Mouse (Mus musculus): Measurements from ENCODE around the gene Ndufa7. TPM values are rescaled to one million over a fixed set of nuclear protein-coding genes. Genes with fewer than 3 reads are reported as not detected.

The Ndufa7 gene
- total RNA-seq (2014; rRNA removed) (258 and 291 TPM in 2 replicates), polyA plus RNA-seq (2015; fragmentation: Nextera tagmentation; extraction: Ambion mirVana) (529 and 626 TPM in 2 replicates)

DNA sequence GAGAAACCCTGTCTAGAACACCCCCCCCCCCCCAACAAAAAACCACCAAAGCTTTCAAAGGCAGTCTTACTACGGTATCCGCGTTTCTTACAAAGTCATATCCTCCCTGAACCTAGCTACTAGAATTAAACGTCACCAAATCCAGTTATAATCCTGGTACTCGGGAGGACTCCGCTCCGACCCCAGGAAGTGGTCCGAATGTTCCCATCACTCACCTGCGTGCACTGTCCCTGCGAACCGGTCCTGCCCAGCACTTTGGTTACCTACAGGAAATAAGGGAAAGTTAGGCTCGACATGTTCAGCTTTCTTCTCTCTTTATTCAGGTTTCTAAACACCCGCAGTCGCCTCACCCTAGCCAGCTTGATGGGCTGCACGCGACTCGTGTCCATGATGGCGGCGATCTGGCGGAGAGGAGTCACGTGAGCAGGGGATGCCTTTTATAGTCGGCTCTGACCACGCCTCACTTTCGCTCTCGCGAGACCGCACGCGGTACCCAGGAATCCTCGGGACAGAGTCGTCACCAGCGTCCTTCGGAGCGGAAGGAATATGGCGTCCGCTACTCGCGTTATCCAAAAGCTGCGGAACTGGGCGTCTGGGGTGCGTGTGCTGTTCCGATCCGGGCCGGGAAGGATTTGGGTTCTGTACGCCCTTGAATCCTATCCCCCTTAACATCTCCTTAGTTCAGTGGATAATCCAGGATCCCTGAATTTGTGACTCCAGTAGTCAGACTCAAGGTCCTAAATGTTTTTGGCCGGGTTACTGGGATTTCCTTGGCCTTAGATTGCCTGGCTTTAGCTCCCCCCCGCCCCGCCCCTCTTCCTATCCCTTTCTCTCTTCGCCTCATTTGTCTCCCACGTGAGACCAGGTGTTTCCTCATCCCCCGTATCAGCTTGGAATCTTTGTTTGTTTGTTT is at the start of gene Ndufa7, which contains the start of gene Rps28:
Ndufa7 (plus strand) TSS at position 489 of the 913 bp plus-strand sequence.
Rps28 (minus strand) TSS at position 479 of the 913 bp plus-strand sequence.
- WGBS: 1% methylated on average over 51 of the region's 51 CpGs

DNA sequence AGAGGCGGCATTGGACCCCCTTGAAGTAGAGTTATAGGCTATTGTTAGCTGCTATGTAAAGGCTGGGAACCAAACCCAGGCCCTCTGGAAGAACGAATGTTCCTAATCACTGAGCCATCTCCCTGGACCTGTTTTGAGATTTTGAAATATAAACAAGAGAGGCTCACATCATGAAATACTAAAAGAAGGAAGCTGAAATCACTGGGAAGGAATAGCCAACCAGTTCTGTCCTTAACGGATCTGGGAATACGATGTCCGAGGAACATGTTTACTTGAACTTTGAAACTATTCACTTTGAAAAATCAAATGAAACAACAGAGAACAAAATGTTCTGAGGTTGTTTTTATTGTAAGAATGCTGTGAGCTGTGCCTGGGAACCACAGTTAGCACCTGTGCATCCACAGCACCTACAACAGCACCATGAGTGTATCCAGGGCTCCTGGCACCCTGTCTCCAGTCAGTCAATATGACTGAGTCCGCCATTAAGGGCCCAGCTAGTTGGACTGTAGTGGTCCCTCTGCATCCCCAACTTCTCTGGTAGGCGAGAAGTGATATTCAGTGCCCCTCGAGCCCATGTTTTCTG is 49.7 kb upstream of the Ndufa7 start:
- Histone ChIP-seq H3K27me3 (ENCODE audit: insufficient read depth, low read length) (no peaks in the 10 kb centered on the region), H3K4me1 (ENCODE audit: insufficient read depth) (no peaks in the 10 kb centered on the region; the same call in 1 of the 2 replicates), H3K36me3 (ENCODE audit: insufficient read depth) (no peaks in the 10 kb centered on the region), H3K27ac (ENCODE audit: low read depth, low read length) (no peak overlapping the region), H3K9me3 (ENCODE audit: low read length) (no peaks in the 10 kb centered on the region), H3K9ac (no peak overlapping the region), H3K4me3 (ENCODE audit: low read depth, low read length) (no peak overlapping the region), H3K4me2 (ENCODE audit: low read depth) (no peak overlapping the region)
- DNase-seq (no peak), ATAC-seq (no peak)
- WGBS: 90% methylated on average over 8 of the region's 8 CpGs
- TF ChIP-seq CTCF (IDR thresholded peaks at IDR 0.05; ENCODE audit: low read depth): no peak

More for the DNA sequence above, at the start of gene Ndufa7, which contains the start of gene Rps28:
- Histone ChIP-seq H3K27ac (ENCODE audit: low read depth, low read length) (peak within 1 kb of the TSS; percentile 92), H3K36me3 (ENCODE audit: insufficient read depth) (peaks cover 34% of the 10 kb centered on the region), H3K4me3 (ENCODE audit: low read depth, low read length) (peak within 1 kb of the TSS; percentile 82), H3K9ac (peak within 1 kb of the TSS; percentile 87), H3K9me3 (ENCODE audit: low read length) (no peaks in the 10 kb centered on the region), H3K4me1 (ENCODE audit: insufficient read depth) (peaks cover 13% of the 10 kb centered on the region), H3K27me3 (ENCODE audit: insufficient read depth, low read length) (no peaks in the 10 kb centered on the region), H3K4me2 (ENCODE audit: low read depth) (peak within 1 kb of the TSS; percentile 66)
- peak; percentile 96 for ATAC-seq
- TF ChIP-seq CTCF (IDR thresholded peaks at IDR 0.05; ENCODE audit: low read depth): no peak
- peak; percentile 99 for DNase-seq

- DNase-seq (no peak), ATAC-seq (no peak)
- Histone ChIP-seq H3K27ac (ENCODE audit: low read depth, low read length) (no peak overlapping the region), H3K9ac (no peak overlapping the region), H3K27me3 (ENCODE audit: insufficient read depth, low read length) (no peaks in the 10 kb centered on the region), H3K36me3 (ENCODE audit: insufficient read depth) (no peaks in the 10 kb centered on the region), H3K9me3 (ENCODE audit: low read length) (no peaks in the 10 kb centered on the region), H3K4me2 (ENCODE audit: low read depth) (no peak overlapping the region), H3K4me1 (ENCODE audit: insufficient read depth) (no peaks in the 10 kb centered on the region; the same call in 1 of the 2 replicates), H3K4me3 (ENCODE audit: low read depth, low read length) (no peak overlapping the region)
- TF ChIP-seq CTCF (IDR thresholded peaks at IDR 0.05; ENCODE audit: low read depth): no peak
- 97% methylated on average over 4 of the region's 4 CpGs for WGBS
Observed at GRCm38 (mm10) chr17:33775287-33775686, 49.1 kb upstream of the Ndufa7 start.

DNA sequence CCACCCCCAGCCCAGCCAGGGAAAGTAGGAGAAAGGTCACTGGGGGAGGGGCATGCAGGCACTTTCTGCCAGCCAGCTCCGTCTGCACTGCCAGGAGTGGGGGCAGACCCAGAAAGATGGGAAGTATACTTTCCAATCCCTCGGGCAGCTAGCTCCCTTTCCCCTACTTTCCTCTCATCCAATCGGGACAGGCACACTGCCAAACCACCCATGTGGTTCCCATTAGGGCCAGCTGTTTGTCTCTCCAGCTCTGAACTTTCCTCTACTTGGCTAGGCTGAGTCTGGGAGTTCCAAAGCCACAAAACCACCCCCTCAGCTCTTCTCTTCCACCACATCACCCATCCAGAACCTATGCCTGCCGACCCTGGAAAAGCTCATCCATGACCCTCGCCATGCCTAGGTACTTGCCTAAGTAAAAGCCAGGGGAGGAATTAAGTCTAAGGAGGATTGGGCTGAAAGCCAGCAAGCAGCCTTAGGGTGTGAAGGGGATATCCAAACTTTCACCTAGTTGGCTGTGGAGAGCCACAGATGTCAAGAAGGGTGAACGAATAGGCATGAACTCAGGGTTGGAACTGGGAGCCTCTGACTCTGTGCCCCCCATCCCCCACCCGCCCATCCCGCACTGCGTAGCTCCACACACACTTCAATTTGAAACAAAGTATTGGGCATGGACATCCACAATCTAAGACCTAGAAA is 45.0 kb upstream of the Ndufa7 start:
- Histone ChIP-seq H3K4me2 (ENCODE audit: low read depth) (peak overlapping the region; percentile 83; the same call in 1 of the 2 replicates), H3K4me3 (ENCODE audit: low read depth, low read length) (no peak overlapping the region), H3K9ac (no peak overlapping the region), H3K27me3 (ENCODE audit: insufficient read depth, low read length) (no peaks in the 10 kb centered on the region), H3K9me3 (ENCODE audit: low read length) (no peaks in the 10 kb centered on the region), H3K4me1 (ENCODE audit: insufficient read depth) (no peaks in the 10 kb centered on the region; the same call in 1 of the 2 replicates), H3K27ac (ENCODE audit: low read depth, low read length) (peak overlapping the region; percentile 59), H3K36me3 (ENCODE audit: insufficient read depth) (no peaks in the 10 kb centered on the region)
- no peak for TF ChIP-seq CTCF (IDR thresholded peaks at IDR 0.05; ENCODE audit: low read depth)
- DNase-seq (peak; percentile 86), ATAC-seq (peak; percentile 84)
- 39% methylated on average over 9 of the region's 9 CpGs for WGBS

DNA sequence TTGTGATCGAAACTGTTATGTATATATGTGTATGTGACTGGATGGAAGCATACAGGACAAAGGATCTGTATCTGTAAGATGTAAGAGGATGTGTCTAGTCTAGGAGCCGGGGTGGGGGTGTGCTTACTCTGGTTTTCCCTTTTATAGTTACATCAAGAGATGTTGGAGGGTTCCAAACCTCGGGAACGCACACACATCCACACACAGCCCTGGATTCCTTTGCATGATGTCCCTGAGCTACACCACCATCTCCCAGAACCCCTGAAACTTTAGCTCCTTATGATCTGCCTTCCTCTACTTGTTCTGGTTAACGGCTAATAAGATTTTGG is 44.4 kb upstream of the Ndufa7 start:
- 89% methylated on average over 5 of the region's 5 CpGs for WGBS
- no peak for ATAC-seq
- TF ChIP-seq CTCF (IDR thresholded peaks at IDR 0.05; ENCODE audit: low read depth): no peak

GRCm38 (mm10) chr17:33780431-33780830 is 43.9 kb upstream of the Ndufa7 start:
- H3K9me3 ChIP-seq (ENCODE audit: low read length): no peaks in the 10 kb centered on the region
- no peak for TF ChIP-seq CTCF (IDR thresholded peaks at IDR 0.05; ENCODE audit: low read depth)
- no peak for ATAC-seq
- H3K9ac ChIP-seq: no peak overlapping the region
- peak overlapping the region; percentile 59; the same call in 1 of the 2 replicates for H3K27ac ChIP-seq (ENCODE audit: low read depth, low read length)
- no peaks in the 10 kb centered on the region for H3K27me3 ChIP-seq (ENCODE audit: insufficient read depth, low read length)
- no peaks in the 10 kb centered on the region for H3K36me3 ChIP-seq (ENCODE audit: insufficient read depth)
- DNase-seq: no peak
- 87% methylated on average over 5 of the region's 5 CpGs for WGBS
- H3K4me3 ChIP-seq (ENCODE audit: low read depth, low read length): peak overlapping the region; percentile 41; the same call in 1 of the 2 replicates
- H3K4me1 ChIP-seq (ENCODE audit: insufficient read depth): no peaks in the 10 kb centered on the region; the same call in 1 of the 2 replicates
- H3K4me2 ChIP-seq (ENCODE audit: low read depth): peak overlapping the region; percentile 83

More for the DNA sequence above, 44.4 kb upstream of the Ndufa7 start:
- no peaks in the 10 kb centered on the region; the same call in 1 of the 2 replicates for H3K4me1 ChIP-seq (ENCODE audit: insufficient read depth)
- no peak for DNase-seq
- H3K4me3 ChIP-seq (ENCODE audit: low read depth, low read length): no peak overlapping the region
- H3K9me3 ChIP-seq (ENCODE audit: low read length): no peaks in the 10 kb centered on the region
- H3K9ac ChIP-seq: 0 out of 2 replicates have a peak overlapping the region, but pooled peaks have one; percentile 10
- H3K27ac ChIP-seq (ENCODE audit: low read depth, low read length): peak overlapping the region; percentile 59; the same call in 1 of the 2 replicates
- no peaks in the 10 kb centered on the region for H3K27me3 ChIP-seq (ENCODE audit: insufficient read depth, low read length)
- peak overlapping the region; percentile 83; the same call in 1 of the 2 replicates for H3K4me2 ChIP-seq (ENCODE audit: low read depth)
- H3K36me3 ChIP-seq (ENCODE audit: insufficient read depth): no peaks in the 10 kb centered on the region
